ENCODE assay signal across 8 mouse cellular contexts in the genomic region with DNA sequence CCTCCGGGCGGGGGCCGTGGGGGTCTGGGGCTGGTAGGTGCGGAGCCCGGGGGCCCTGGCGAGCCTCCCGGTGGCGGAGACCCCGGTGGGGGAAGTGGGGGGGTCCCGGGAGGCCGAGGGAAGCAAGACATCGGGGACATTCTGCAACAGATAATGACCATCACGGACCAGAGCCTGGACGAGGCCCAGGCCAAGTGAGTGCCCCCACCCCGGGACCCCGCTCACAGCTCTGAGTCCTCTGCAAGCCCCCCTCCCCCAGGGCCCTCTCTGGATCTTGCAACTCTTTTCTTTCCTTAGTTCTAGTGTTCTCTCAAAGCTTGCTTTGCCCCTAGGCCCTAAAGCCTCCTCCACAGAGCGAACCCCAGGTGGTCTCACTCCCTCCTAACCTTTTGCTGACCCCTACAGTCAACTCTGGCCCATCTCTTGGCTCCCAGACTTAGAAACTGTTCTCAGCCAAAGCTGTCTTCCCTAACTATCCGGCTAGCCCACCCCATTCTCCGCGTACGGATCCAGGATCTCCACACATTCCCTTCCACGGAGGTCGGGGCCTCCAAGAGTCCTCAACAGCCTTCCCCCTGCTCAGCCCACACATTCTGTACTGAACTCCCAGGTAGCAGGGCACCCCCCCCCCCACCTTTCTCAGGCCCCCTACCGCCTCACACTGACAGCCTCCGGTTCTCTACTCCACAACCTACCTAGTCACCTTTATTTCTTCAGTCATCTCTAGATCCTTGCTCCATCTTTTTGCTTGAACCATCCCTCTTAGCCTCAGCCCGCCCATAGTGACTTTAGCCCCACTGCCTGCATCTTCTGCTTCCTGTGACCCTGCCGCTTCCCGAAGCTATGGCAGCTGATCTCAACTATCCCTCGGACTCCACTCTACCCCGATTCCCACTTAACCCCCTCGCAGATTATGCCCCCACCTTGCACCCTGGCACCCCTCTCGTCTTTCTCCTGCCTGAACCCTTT. TPM values are rescaled to one million over a fixed set of nuclear protein-coding genes. Genes with fewer than 3 reads are reported as not detected.
A peak's percentile ranks its signal among the peaks of the same experiment; 100 is the strongest.
DNase-seq lines count a peak whose midpoint lies in the region; ATAC-seq and TF ChIP-seq lines count a peak whose summit lies in the region.

No protein-coding gene starts in this region.

- peak overlapping the region; percentile 99 for H3K4me2 ChIP-seq in intestine, postnatal 0 days (replicated peaks; ENCODE audit: low read depth)

- 0 out of 2 replicates have a peak, but pooled peaks have one; percentile 32 for TF ChIP-seq POLR2A in lung, adult 2 months (IDR thresholded peaks at IDR 0.05; ENCODE audit: borderline replicate concordance, extremely low read depth, low read depth, low read length)

- H3K27me3 ChIP-seq in forebrain, embryonic 10.5 days (ENCODE audit: poor library complexity, severe bottlenecking), result no peaks in the 10 kb centered on the region
- H3K27me3 ChIP-seq in intestine, postnatal 0 days (replicated peaks; ENCODE audit: control insufficient read depth, insufficient read depth, low read length), result no peaks in the 10 kb centered on the region

- DNase-seq in lung, adult 2 months, result peak; percentile 40
- no peak for DNase-seq in lung, postnatal 25 days (ENCODE audit: low spot score)
- DNase-seq in adrenal gland, postnatal 36 days, result peak; percentile 46 to 50
- peak; percentile 58 for DNase-seq in forebrain, embryonic 10.5 days (ENCODE audit: extremely low spot score, low spot score)
- DNase-seq in lung, postnatal 36 days, result peak; percentile 58
- peak; percentile 40 for DNase-seq in thymus, postnatal 14 days
- no peak for DNase-seq in left cerebral cortex, postnatal 14 days (ENCODE audit: low spot score in 2 of 2)

- H3K9me3 ChIP-seq in forebrain, embryonic 10.5 days, result no peaks in the 10 kb centered on the region
- H3K9me3 ChIP-seq in intestine, postnatal 0 days (ENCODE audit: control insufficient read depth), result no peaks in the 10 kb centered on the region

- H3K4me3 ChIP-seq in lung, adult 2 months (replicated peaks; ENCODE audit: extremely low read depth, low read depth, low read length), result peak overlapping the region; percentile 39
- H3K4me3 ChIP-seq in forebrain, embryonic 10.5 days, result peak overlapping the region; percentile 94
- H3K4me3 ChIP-seq in intestine, postnatal 0 days (ENCODE audit: low read depth, low read length), result peak overlapping the region; percentile 69

- peak; percentile 21; the same call in 1 of the 2 replicates for ATAC-seq in intestine, postnatal 0 days

- peaks cover 32% of the 10 kb centered on the region for H3K36me3 ChIP-seq in forebrain, embryonic 10.5 days (replicated peaks)
- peaks cover 25% of the 10 kb centered on the region; the same call in 1 of the 2 replicates for H3K36me3 ChIP-seq in intestine, postnatal 0 days (ENCODE audit: control insufficient read depth, insufficient read depth)

- no peak for TF ChIP-seq CTCF in lung, adult 2 months (IDR thresholded peaks at IDR 0.05; ENCODE audit: insufficient read depth, low read length)
- TF ChIP-seq CTCF in intestine, postnatal 0 days (IDR thresholded peaks at IDR 0.05; ENCODE audit: low read depth), result no peak

- intact Hi-C loops in left cerebral cortex, postnatal 14 days (cut with DNase I), result loop anchor here (1.0 to 5.0 kb wide), 2 partner anchors 9 to 471 kb away; partner anchors contain the start of gene Brd2

- peak overlapping the region; percentile 78 for H3K9ac ChIP-seq in intestine, postnatal 0 days (ENCODE audit: low read depth, low read length)

- 1% methylated on average over 32 of the region's 32 CpGs for whole genome bisulfite sequencing in lung, adult 2 months
- 3% methylated on average over 31 of the region's 32 CpGs for WGBS in forebrain, embryonic 10.5 days
- 2% methylated on average over 26 of the region's 32 CpGs for WGBS in intestine, postnatal 0 days

- peak overlapping the region; percentile 100 for H3K27ac ChIP-seq in forebrain, embryonic 10.5 days
- H3K27ac ChIP-seq in intestine, postnatal 0 days (ENCODE audit: low read depth, low read length), result peak overlapping the region; percentile 87

- H3K4me1 ChIP-seq in lung, adult 2 months (ENCODE audit: control insufficient read depth, insufficient read depth, low read length), result peaks cover 10% of the 10 kb centered on the region
- H3K4me1 ChIP-seq in forebrain, embryonic 10.5 days, result peaks cover 97% of the 10 kb centered on the region
- H3K4me1 ChIP-seq in intestine, postnatal 0 days (replicated peaks; ENCODE audit: control insufficient read depth, insufficient read depth, low read length), result peaks cover 8% of the 10 kb centered on the region; the same call in 1 of the 2 replicates

RNA-seq across cellular contexts. Expression of gene Pbx2, which starts 1.8 kb away (rescaled TPM):
- 87.8 and 88.3 TPM in 2 replicates for polyA plus RNA-seq in lung, adult 2 months (2012; rRNA removed)
- 10 to 100 TPM; 34.7 to 41.4 TPM for total RNA-seq in adrenal gland, postnatal 36 days (2021)
- polyA plus RNA-seq in forebrain, embryonic 10.5 days (2016; fragmentation: Nextera tagmentation; extraction: Ambion mirVana), result 15.6 and 15.7 TPM in 2 replicates
- polyA plus RNA-seq in intestine, postnatal 0 days (2015; fragmentation: Nextera tagmentation; extraction: Ambion mirVana), result 6.1 and 6.5 TPM in 2 replicates
- total RNA-seq in left cerebral cortex, postnatal 14 days (2021), result 10 to 100 TPM; 45.9 to 48.8 TPM

RNA-seq across cellular contexts. Expression of gene Gpsm3, which starts 3.3 kb away (rescaled TPM):
- polyA plus RNA-seq in lung, adult 2 months (2012; rRNA removed), result 32.2 and 35.6 TPM in 2 replicates
- 1 to 10 TPM; 5.2 to 6.2 TPM for total RNA-seq in adrenal gland, postnatal 36 days (2021)
- polyA plus RNA-seq in forebrain, embryonic 10.5 days (2016; fragmentation: Nextera tagmentation; extraction: Ambion mirVana), result 5.9 and 6.5 TPM in 2 replicates
- polyA plus RNA-seq in intestine, postnatal 0 days (2015; fragmentation: Nextera tagmentation; extraction: Ambion mirVana), result 8.6 and 10.6 TPM in 2 replicates
- 1 to 10 TPM; 3.2 to 3.4 TPM for total RNA-seq in left cerebral cortex, postnatal 14 days (2021)

RNA-seq across cellular contexts. Expression of gene Ager, which starts 4.8 kb away (rescaled TPM):
- polyA plus RNA-seq in lung, adult 2 months (2012; rRNA removed), result 1,792 and 1,921 TPM in 2 replicates
- under 1 TPM; 0.82 to 0.99 TPM for total RNA-seq in adrenal gland, postnatal 36 days (2021)
- polyA plus RNA-seq in forebrain, embryonic 10.5 days (2016; fragmentation: Nextera tagmentation; extraction: Ambion mirVana), result 2.3 TPM in 2 replicates
- polyA plus RNA-seq in intestine, postnatal 0 days (2015; fragmentation: Nextera tagmentation; extraction: Ambion mirVana), result 1.3 and 1.5 TPM in 2 replicates
- total RNA-seq in left cerebral cortex, postnatal 14 days (2021), result 1 to 10 TPM in 1 of 2 experiments, under 1 TPM in 1; 0.87 to 1.2 TPM

RNA-seq across cellular contexts. Expression of gene Rnf5, which starts 10.6 kb away (rescaled TPM):
- polyA plus RNA-seq in lung, adult 2 months (2012; rRNA removed), result 52.0 and 83.7 TPM in 2 replicates
- total RNA-seq in adrenal gland, postnatal 36 days (2021), result 10 to 100 TPM; 67.7 to 86.5 TPM
- polyA plus RNA-seq in forebrain, embryonic 10.5 days (2016; fragmentation: Nextera tagmentation; extraction: Ambion mirVana), result 185 and 186 TPM in 2 replicates
- polyA plus RNA-seq in intestine, postnatal 0 days (2015; fragmentation: Nextera tagmentation; extraction: Ambion mirVana), result 123 and 135 TPM in 2 replicates
- total RNA-seq in left cerebral cortex, postnatal 14 days (2021), result 10 to 100 TPM; 83.2 to 90.9 TPM

RNA-seq across cellular contexts. Expression of gene Agpat1, which starts 11.2 kb away (rescaled TPM):
- 172 TPM in 2 replicates for polyA plus RNA-seq in lung, adult 2 months (2012; rRNA removed)
- total RNA-seq in adrenal gland, postnatal 36 days (2021), result 100 to 1,000 TPM in 1 of 2 experiments, 10 to 100 TPM in 1; 99.4 to 109 TPM
- polyA plus RNA-seq in forebrain, embryonic 10.5 days (2016; fragmentation: Nextera tagmentation; extraction: Ambion mirVana), result 60.8 and 62.7 TPM in 2 replicates
- polyA plus RNA-seq in intestine, postnatal 0 days (2015; fragmentation: Nextera tagmentation; extraction: Ambion mirVana), result 53.2 and 55.6 TPM in 2 replicates
- 100 to 1,000 TPM; 175 to 180 TPM for total RNA-seq in left cerebral cortex, postnatal 14 days (2021)

Comparison
In these comparisons a context has a peak if more than half of its experiments do, and no peak if none do; other contexts are left out.
1. DNase-seq: peak in lung, adult 2 months (single experiment), adrenal gland, postnatal 36 days (2 of 2), forebrain, embryonic 10.5 days (single experiment), lung, postnatal 36 days (single experiment) and thymus, postnatal 14 days (single experiment); none in lung, postnatal 25 days (single experiment) and left cerebral cortex, postnatal 14 days (0 of 2).
2. H3K4me3 ChIP-seq: peak in every context shown above with its lines; median percentile 94 in forebrain, embryonic 10.5 days; 69 in intestine, postnatal 0 days; 39 in lung, adult 2 months.
3. RNA of gene Ager, which starts 4.8 kb away (polyA plus RNA-seq): 1,792 to 1,921 TPM in lung, adult 2 months; 2.3 TPM in forebrain, embryonic 10.5 days and 1.3 to 1.5 TPM in intestine, postnatal 0 days; every median in the first group is over 100 times any median in the second.